Mouse (Mus musculus): ENCODE results near the gene Tmem91. TPM values are rescaled to one million over a fixed set of nuclear protein-coding genes. Genes with fewer than 3 reads are reported as not detected.

Tmem91 gene
- total RNA-seq, 2 experiments from 2014 or later, result 0.09 to 0.96 TPM

DNA sequence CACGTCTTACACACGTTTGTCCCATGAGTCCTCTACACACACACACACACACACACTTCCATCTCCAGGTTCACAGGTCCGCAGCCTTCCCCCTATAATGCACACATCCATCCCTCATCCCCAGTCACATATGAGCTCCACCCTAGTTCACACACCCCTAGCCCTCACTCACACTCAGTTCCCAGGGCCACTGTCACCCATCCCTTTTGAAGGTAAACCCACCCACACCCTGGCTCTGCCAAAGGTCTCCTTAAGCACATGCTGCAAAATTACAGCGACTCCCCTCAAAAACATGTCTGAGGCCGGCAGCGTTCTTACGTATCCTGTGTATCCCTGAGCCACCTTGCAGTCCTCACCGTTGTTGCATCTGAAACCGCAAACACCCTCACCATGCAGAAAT, 669 bp downstream of the Tmem91 start:
- ATAC-seq (replicated peaks; ENCODE audit: low FRiP score, poor library complexity, severe bottlenecking), result no peak

GRCm38 (mm10) chr7:25672442-25672841, 2.5 kb downstream of the Tmem91 start:
- ATAC-seq (replicated peaks; ENCODE audit: low FRiP score, poor library complexity, severe bottlenecking), result no peak

DNA sequence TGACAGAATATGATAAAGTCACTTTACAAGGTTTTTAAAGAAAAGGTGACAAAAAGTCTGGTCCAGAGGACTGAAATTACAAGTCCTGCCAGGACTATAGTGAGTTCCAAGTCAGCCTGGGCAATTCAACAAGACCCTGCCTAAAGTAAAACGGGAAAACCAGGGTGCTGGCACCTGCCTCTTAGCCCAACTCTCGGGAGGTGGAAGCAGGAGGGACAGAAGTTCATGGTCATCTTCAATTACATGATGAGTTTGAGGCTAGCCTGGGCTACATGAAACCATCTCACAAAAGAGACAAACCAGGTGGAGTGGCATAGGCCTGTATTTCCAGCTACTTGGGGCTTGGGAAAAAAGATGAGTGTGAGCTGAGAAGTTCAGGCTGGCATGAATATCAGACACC, 3.3 kb downstream of the Tmem91 start:
- no peak for ATAC-seq (replicated peaks; ENCODE audit: low FRiP score, poor library complexity, severe bottlenecking)

GRCm38 (mm10) chr7:25670096-25670495, 4.9 kb downstream of the Tmem91 start:
- no peak for ATAC-seq (replicated peaks; ENCODE audit: low FRiP score, poor library complexity, severe bottlenecking)

GRCm38 (mm10) chr7:25669631-25670030, 5.3 kb downstream of the Tmem91 start:
- ATAC-seq (replicated peaks; ENCODE audit: low FRiP score, poor library complexity, severe bottlenecking), result no peak

GRCm38 (mm10) chr7:25669158-25669557, 5.8 kb downstream of the Tmem91 start:
- ATAC-seq (replicated peaks; ENCODE audit: low FRiP score, poor library complexity, severe bottlenecking), result no peak

- no peak for ATAC-seq (replicated peaks; ENCODE audit: low FRiP score, poor library complexity, severe bottlenecking)
Observed at GRCm38 (mm10) chr7:25666381-25666780, 8.6 kb downstream of the Tmem91 start.

DNA sequence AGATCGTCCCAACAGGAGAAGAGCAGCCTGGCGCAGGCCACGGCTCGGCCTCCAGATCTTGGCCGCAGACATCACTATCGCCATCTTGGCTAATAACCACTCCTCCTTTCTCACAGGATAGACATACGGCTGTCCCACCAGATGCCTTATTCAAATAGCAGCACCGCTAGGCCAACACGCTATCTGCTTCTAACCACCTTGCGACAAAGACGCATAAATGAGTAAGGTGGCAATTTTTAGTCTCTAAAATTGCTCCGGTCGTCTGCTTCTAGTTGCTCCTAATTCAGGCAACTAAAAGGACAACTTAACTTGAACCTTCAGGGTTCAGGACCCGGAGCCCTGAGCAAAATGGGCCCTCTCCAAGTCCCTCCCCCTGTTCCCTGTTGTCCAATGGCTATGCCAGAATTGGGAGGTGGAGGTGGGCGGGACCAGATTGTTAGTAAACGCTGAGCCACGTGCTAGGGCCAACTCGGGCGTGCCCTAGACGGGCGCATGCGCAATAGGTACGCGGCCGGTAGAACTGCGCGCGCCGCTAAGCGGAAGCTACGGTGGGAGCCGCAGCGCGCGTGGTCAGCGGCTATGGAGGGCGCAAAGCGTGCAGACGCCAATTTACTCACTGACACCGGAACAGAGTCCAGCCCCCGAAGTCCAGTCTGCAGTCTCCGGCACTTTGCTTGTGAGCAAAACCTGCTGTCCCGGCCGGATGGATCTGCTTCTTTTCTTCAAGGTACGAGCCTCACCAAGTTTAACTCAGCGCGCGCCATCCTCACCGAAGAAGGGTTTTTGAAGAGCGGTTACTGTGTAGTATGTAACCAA, 16.1 kb downstream of the Tmem91 start, which contains the start of the genes Bckdha and Exosc5:
Gene Bckdha, minus strand, starts transcription at position 325 of the 816 bp plus-strand sequence.
Gene Exosc5, plus strand, starts transcription at position 508 of the 816 bp plus-strand sequence.
- peak; percentile 97 for ATAC-seq (replicated peaks; ENCODE audit: low FRiP score, poor library complexity, severe bottlenecking)

GRCm38 (mm10) chr7:25657785-25658184, 17.2 kb downstream of the Tmem91 start:
- no peak for ATAC-seq (replicated peaks; ENCODE audit: low FRiP score, poor library complexity, severe bottlenecking)

GRCm38 (mm10) chr7:25655601-25656428, 19.2 kb downstream of the Tmem91 start:
- ATAC-seq (replicated peaks; ENCODE audit: low FRiP score, poor library complexity, severe bottlenecking), result no peak

GRCm38 (mm10) chr7:25652244-25652759, 22.7 kb downstream of the Tmem91 start:
- no peak for ATAC-seq (replicated peaks; ENCODE audit: low FRiP score, poor library complexity, severe bottlenecking)

GRCm38 (mm10) chr7:25651281-25651680, 23.7 kb downstream of the Tmem91 start:
- ATAC-seq (replicated peaks; ENCODE audit: low FRiP score, poor library complexity, severe bottlenecking), result no peak

GRCm38 (mm10) chr7:25649839-25650238, 25.1 kb downstream of the Tmem91 start:
- no peak for ATAC-seq (replicated peaks; ENCODE audit: low FRiP score, poor library complexity, severe bottlenecking)

DNA sequence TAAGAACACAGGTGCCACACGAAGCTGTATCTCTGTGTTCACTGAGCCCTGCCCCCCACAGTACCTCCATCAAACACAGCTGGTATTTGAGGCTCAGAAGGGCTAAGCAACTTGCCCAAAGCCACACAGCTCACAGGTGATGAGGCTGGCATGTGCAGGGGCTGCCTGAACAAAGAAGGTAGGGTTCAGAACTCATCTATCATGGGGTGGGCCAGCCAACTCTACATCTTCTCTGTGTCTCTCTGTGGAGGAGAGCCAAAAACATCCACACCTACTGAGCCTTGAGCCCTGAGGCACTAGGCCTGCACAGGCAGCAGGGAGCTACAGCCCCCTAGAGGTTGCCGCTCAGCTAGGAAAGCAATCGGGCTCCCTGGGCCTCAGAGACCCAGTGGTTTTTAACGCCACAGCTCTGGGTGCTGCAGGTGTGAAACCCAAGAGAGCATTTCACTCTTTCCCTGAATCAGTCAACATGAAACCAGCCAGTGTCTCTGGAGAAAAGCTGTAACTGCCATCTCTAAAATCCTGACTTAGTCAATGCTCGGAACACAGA, 27.3 kb downstream of the Tmem91 start:
- no peak for ATAC-seq (replicated peaks; ENCODE audit: low FRiP score, poor library complexity, severe bottlenecking)

DNA sequence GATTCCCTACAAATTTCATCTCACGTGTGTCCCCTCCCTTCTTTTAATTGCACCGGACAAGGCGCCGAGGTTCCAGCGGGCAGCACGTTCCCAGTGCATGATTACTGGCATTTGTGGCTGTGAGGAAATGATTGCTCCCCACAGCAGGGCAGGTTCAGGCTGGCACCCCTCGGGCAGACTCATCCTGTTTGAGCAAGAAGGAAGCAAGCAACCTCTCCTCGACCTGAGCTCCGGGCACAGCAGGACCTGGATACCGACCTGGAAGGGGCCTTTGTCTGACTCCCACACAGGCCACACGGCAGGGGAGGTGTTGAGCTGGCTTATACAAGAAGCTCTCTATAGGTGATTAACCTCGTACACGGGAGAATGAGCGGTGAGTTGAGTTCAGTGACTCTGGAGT, 29.9 kb downstream of the Tmem91 start:
- no peak for ATAC-seq (replicated peaks; ENCODE audit: low FRiP score, poor library complexity, severe bottlenecking)

GRCm38 (mm10) chr7:25644631-25645030, 30.3 kb downstream of the Tmem91 start:
- no peak for ATAC-seq (replicated peaks; ENCODE audit: low FRiP score, poor library complexity, severe bottlenecking)

DNA sequence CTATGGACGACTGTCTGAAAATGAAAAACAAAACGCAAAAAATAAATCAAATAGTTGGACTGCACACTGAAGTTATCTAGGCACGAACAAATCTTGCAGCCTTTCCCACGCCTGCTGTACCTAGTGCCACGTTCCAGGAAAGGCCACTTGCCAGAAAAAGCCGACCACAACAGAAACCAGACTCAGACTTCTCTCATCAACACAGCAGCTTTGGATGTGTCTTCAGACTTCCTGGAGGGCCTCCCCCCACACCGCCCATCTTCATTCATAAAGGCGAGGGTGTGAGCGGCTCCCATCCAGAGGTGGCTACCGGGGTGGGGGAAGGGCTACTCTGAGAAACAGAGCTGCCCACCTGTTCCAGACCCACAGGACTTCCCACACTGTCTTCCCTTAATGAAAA, 30.8 kb downstream of the Tmem91 start:
- no peak for ATAC-seq (replicated peaks; ENCODE audit: low FRiP score, poor library complexity, severe bottlenecking)

DNA sequence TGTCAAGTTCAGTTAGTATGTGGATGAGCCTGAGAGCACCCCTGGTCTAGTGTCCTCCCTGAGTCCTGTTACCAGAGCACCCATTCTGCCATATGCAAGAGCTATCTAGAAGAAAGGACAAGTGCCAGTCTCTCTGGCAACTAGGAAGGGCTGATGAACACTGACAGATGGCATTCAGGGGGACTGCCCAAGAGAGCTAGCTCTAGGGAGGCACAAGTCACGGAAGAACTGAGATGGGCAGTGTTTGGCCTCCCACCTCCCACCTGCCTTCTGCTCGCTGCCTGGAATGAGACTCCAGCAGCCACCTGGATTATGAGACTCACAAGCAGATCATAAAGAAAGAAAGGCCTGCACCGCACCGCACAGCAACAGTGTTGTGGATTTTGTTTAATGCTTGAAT, 35.2 kb downstream of the Tmem91 start:
- no peak for ATAC-seq (replicated peaks; ENCODE audit: low FRiP score, poor library complexity, severe bottlenecking)

DNA sequence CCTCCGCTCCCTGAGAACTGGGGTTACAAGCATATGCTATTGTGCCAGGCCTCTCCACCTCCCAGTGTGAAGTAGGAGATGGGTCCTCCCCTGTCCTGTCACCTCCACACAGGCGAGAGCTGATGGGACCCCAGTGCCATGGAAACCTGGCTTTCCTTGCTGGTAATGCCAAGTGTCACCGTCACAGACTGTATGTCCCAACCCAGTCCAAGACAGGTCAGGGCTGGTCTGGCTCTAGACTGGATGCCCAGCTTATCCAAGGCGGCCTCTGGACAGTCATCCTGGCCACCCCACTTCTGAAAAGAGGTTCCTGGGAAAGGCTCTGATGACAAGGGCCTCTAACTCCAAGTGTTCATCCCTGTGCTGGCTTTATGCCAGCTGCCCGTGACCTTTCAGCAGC, 37.9 kb downstream of the Tmem91 start:
- no peak for ATAC-seq (replicated peaks; ENCODE audit: low FRiP score, poor library complexity, severe bottlenecking)

DNA sequence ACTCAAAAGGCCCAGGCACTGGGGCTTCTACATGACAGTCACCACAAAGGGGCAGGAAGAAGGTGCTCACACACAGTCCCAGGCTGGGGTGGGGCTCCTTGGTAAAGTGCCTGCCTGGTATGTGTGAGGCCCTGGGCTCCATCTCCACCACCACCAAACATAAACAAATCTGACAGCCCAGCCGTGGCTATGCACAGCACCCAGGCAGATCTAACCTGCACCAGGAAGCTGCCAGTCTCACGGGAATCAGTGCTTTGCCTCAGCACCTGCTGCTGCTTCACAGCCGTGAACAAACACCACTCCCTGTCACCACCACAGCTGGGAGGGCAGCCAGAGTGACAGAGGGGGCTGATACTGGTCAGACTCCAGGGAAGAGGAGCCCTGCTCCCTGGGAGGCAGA, 38.6 kb downstream of the Tmem91 start:
- ATAC-seq (replicated peaks; ENCODE audit: low FRiP score, poor library complexity, severe bottlenecking), result no peak

Measured in erythroblast, adult 5-6 weeks (primary cell).